Mouse (Mus musculus): ENCODE data around the gene Arhgef1.

- TF ChIP-seq USF1 (IDR thresholded peaks at IDR 0.05; ENCODE audit: low read depth) (no peak), CTCF (IDR thresholded peaks at IDR 0.05; ENCODE audit: control insufficient read depth, insufficient read depth, insufficient read length) (no peak)
Observed at GRCm38 (mm10) chr7:24853695-24854094, 49.0 kb upstream of the Arhgef1 start.
